Mouse (Mus musculus) heart, postnatal 0 days (tissue): ENCODE results near the gene Itfg2. TPM values are rescaled to one million over a fixed set of nuclear protein-coding genes. Genes with fewer than 3 reads are reported as not detected.

ENCODE experiments used
- ATAC-seq: fragments of 200-750 bp; cut with Nextera tagmentation; 2 replicates; pipeline ENCODE4 v1.8.0; 2017; ENCODE audit warnings: low read depth, moderate number of reproducible peaks, moderate library complexity; ENCODE audit not compliant: insufficient read depth
- DNase-seq: peaks from one replicate; pipeline ENCODE4 v3.0.0-alpha.2; 2016; ENCODE audit warnings: low spot score
- H3K27ac ChIP-seq: fragments of 300-500 bp; sonication (generic); 2 replicates; pipeline ENCODE4 v1.5.1; 2014; ENCODE audit warnings: low read depth, mild to moderate bottlenecking
- H3K27me3 ChIP-seq: fragments of 300-500 bp; sonication (generic); 2 replicates; pipeline ENCODE4 v1.6.1; 2014; ENCODE audit warnings: low read length, mixed read lengths; ENCODE audit not compliant: control insufficient read depth, insufficient read depth
- H3K36me3 ChIP-seq: fragments of 300-500 bp; sonication (generic); replicated peaks from 2 replicates; pipeline ENCODE4 v1.6.1; 2014; ENCODE audit warnings: low read length, mixed read lengths; ENCODE audit not compliant: control insufficient read depth, insufficient read depth
- H3K4me1 ChIP-seq: fragments of 300-500 bp; sonication (generic); 2 replicates; pipeline ENCODE4 v1.6.1; 2014; ENCODE audit warnings: antibody characterized with exemption; ENCODE audit not compliant: control insufficient read depth, insufficient read depth
- H3K4me2 ChIP-seq: fragments of 300-500 bp; sonication (generic); 2 replicates; pipeline ENCODE4 v1.6.1; 2014; ENCODE audit warnings: low read depth, mild to moderate bottlenecking, low read length, moderate library complexity
- H3K4me3 ChIP-seq: fragments of 300-500 bp; sonication (generic); 2 replicates; pipeline ENCODE4 v1.5.1; 2014; ENCODE audit warnings: low read depth, low read length
- H3K9ac ChIP-seq: fragments of 300-500 bp; sonication (generic); replicated peaks from 2 replicates; pipeline ENCODE4 v1.6.1; 2014; ENCODE audit warnings: low read depth, low read length, mixed read lengths
- H3K9me3 ChIP-seq: fragments of 300-500 bp; sonication (generic); replicated peaks from 2 replicates; pipeline ENCODE4 v1.6.1; 2016; ENCODE audit warnings: low read length; ENCODE audit not compliant: control insufficient read depth
- CTCF ChIP-seq: IDR thresholded peaks from 2 replicates; pipeline ENCODE4 v1.5.1; 2016; ENCODE audit warnings: antibody characterized with exemption, control low read depth, low read depth
- EP300 ChIP-seq: IDR thresholded peaks from 2 replicates; pipeline ENCODE4 v1.6.1; 2016; ENCODE audit warnings: antibody characterized with exemption, low read depth
- WGBS: fragments of 180-500 bp; shearing (Covaris S2); extraction: QIAGEN DNeasy Blood & Tissue Kit; methylation state at CpG from one replicate; pipeline ENCODE4 v1.1.7; 2014; 5-methylcytosine and 5-hydroxymethylcytosine counted together
- polyA plus RNA-seq: library from polyadenylated mRNA; unstranded; fragments of >200 nt; fragmentation: Nextera tagmentation; extraction: Ambion mirVana; gene quantifications from 2 replicates; pipeline ENCODE4 v1.2.1, GENCODE M21; 2015
- total RNA-seq: library from RNA; depleted of rRNA; stranded (reverse); fragments of >200 nt; gene quantifications from 2 replicates; pipeline ENCODE4 v1.2.3, GENCODE M21; 2014; ENCODE audit warnings: low replicate concordance

The Itfg2 gene
- total and polyA plus RNA-seq, 2 experiments from 2014 or later: 22.6 to 62.3 TPM

- peak within 1 kb of the TSS; percentile 90 for H3K4me2 ChIP-seq
- DNase-seq (peak; percentile 93), ATAC-seq (peak; percentile 95)
- peaks cover 35% of the 10 kb centered on the region for H3K4me1 ChIP-seq
- H3K36me3 ChIP-seq: peaks cover 22% of the 10 kb centered on the region
- TF ChIP-seq EP300: no peak
- peak within 1 kb of the TSS; percentile 88 for H3K27ac ChIP-seq
- no peaks in the 10 kb centered on the region for H3K9me3 ChIP-seq
- WGBS: 0% methylated on average over 61 of the region's 67 CpGs
- no peaks in the 10 kb centered on the region for H3K27me3 ChIP-seq
- H3K9ac ChIP-seq: peak within 1 kb of the TSS; percentile 82
- peak within 1 kb of the TSS; percentile 83 for H3K4me3 ChIP-seq
These were observed 13.7 kb upstream of the Itfg2 start, which contains the start of gene Fkbp4 for GRCm38 (mm10) chr6:128438317-128438870. TSS of gene Fkbp4 (minus strand) at chr6:128438677.

- Histone ChIP-seq H3K9ac (peak overlapping the region; percentile 82), H3K4me3 (peak overlapping the region; percentile 83), H3K27me3 (no peaks in the 10 kb centered on the region), H3K9me3 (no peaks in the 10 kb centered on the region), H3K27ac (peak overlapping the region; percentile 88), H3K4me2 (peak overlapping the region; percentile 90), H3K36me3 (peaks cover 28% of the 10 kb centered on the region), H3K4me1 (peaks cover 37% of the 10 kb centered on the region)
- WGBS: under 1% methylated on average over 52 of the region's 52 CpGs
- peak; percentile 57 for ATAC-seq
- DNase-seq: peak; percentile 63
- TF ChIP-seq CTCF (no peak), EP300 (no peak)
These were observed 13.1 kb upstream of the Itfg2 start for GRCm38 (mm10) chr6:128437731-128438316.

GRCm38 (mm10) chr6:128437288-128437687 is 12.6 kb upstream of the Itfg2 start:
- peak overlapping the region; percentile 88 for H3K27ac ChIP-seq
- no peaks in the 10 kb centered on the region for H3K9me3 ChIP-seq
- WGBS: 5% methylated on average over 10 of the region's 10 CpGs
- H3K4me1 ChIP-seq: peaks cover 43% of the 10 kb centered on the region
- H3K27me3 ChIP-seq: no peaks in the 10 kb centered on the region
- H3K4me2 ChIP-seq: peak overlapping the region; percentile 90
- H3K36me3 ChIP-seq: peaks cover 33% of the 10 kb centered on the region
- ATAC-seq (no peak), DNase-seq (no peak)
- peak overlapping the region; percentile 82 for H3K9ac ChIP-seq
- peak overlapping the region; percentile 83 for H3K4me3 ChIP-seq
- TF ChIP-seq CTCF: no peak
- no peak for TF ChIP-seq EP300

GRCm38 (mm10) chr6:128436356-128437005 is 11.8 kb upstream of the Itfg2 start:
- peak overlapping the region; percentile 90 for H3K4me2 ChIP-seq
- 0 out of 2 replicates have a peak overlapping the region, but pooled peaks have one; percentile 82 for H3K9ac ChIP-seq
- peaks cover 41% of the 10 kb centered on the region for H3K36me3 ChIP-seq
- H3K9me3 ChIP-seq: no peaks in the 10 kb centered on the region
- H3K4me1 ChIP-seq: peaks cover 47% of the 10 kb centered on the region
- no peaks in the 10 kb centered on the region for H3K27me3 ChIP-seq
- no peak overlapping the region for H3K27ac ChIP-seq
- ATAC-seq: no peak
- WGBS: 79% methylated on average over 8 of the region's 8 CpGs
- no peak for TF ChIP-seq CTCF
- no peak for TF ChIP-seq EP300
- no peak for DNase-seq
- no peak overlapping the region for H3K4me3 ChIP-seq

- Histone ChIP-seq H3K27me3 (no peaks in the 10 kb centered on the region), H3K27ac (peak overlapping the region; percentile 61), H3K4me2 (no peak overlapping the region), H3K36me3 (peaks cover 50% of the 10 kb centered on the region), H3K9ac (no peak overlapping the region), H3K4me3 (no peak overlapping the region), H3K4me1 (peaks cover 47% of the 10 kb centered on the region), H3K9me3 (no peaks in the 10 kb centered on the region)
- ATAC-seq (peak; percentile 33; the same call in 1 of the 2 replicates), DNase-seq (peak; percentile 86)
- no peak for TF ChIP-seq EP300
- TF ChIP-seq CTCF: no peak
- 6% methylated on average over 5 of the region's 5 CpGs for WGBS
These were observed 10.7 kb upstream of the Itfg2 start for GRCm38 (mm10) chr6:128435474-128435873.
